Mouse (Mus musculus) sigmoid colon, adult 10 weeks (tissue): Measurements from ENCODE around the gene Tac1. TPM values are rescaled to one million over a fixed set of nuclear protein-coding genes. Genes with fewer than 3 reads are reported as not detected.

Experiments
- polyA plus RNA-seq: library from polyadenylated mRNA; stranded (reverse); fragments of 350-450 nt; fragmentation: Illumina TruSeq; extraction: RNeasy Lipid Tissue Mini Kit (QIAGEN cat#74804); gene quantifications from one replicate; pipeline ENCODE4 v1.2.3, GENCODE M21; 2014; ENCODE audit warnings: low read depth, low replicate concordance

The Tac1 gene
- polyA plus RNA-seq, result 60.6 TPM

DNA sequence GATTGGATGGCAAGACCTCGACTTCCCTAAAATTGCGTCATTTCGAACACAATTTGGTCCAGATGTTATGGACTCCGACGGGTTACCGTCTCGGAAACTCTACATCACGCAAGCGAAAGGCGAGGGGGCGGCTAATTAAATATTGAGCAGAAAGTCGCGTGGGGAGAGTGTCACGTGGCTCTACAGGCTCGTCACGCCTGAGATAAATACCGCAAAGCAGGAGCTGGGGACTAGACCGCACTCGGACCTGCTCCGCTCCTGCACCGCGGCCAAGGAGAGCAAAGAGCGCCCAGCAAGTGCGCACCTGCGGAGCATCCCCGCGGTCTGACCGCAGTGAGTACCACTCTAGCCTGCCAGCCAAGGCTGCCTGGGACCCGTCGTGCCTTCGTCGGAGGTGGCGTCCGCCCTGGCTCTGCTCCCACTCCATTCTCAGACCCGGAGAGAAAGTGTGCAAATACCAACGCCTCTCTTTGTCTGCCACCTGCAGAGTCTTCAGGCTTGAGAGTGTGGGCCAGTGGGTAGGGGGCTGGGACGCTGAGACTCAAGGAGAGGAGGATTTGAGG is at the start of gene Tac1:
Tac1 (plus strand) TSS at position 51 of the 563 bp plus-strand sequence.

Other genes starting within 250 kb of the Tac1 start
- gene Asns, start 138.4 kb downstream of the Tac1 start, polyA plus RNA-seq, result 23.7 TPM